Mouse (Mus musculus): ENCODE measurements around the gene Rtn4rl2.

Rtn4rl2 gene

DNA sequence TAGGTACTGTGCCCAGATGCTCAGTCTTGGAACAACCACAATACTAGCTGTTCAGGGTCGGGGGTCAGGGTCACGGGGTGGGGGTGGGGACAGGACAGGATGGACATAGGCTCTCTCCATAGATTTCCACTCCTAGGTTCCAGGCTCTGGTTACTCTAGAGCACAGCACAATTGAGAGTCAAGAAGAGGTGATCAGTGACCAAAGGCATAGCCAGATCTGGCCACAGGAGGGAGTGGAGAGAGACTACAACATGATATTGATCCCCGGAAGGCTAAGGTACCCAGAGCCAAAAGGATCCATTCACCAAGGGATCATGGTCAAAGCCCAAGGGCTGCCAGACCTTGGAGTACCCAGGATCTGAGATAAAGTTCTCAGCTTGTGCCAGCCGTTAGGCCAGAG lies 1.9 kb downstream of the Rtn4rl2 start:
- no peak for DNase-seq

DNA sequence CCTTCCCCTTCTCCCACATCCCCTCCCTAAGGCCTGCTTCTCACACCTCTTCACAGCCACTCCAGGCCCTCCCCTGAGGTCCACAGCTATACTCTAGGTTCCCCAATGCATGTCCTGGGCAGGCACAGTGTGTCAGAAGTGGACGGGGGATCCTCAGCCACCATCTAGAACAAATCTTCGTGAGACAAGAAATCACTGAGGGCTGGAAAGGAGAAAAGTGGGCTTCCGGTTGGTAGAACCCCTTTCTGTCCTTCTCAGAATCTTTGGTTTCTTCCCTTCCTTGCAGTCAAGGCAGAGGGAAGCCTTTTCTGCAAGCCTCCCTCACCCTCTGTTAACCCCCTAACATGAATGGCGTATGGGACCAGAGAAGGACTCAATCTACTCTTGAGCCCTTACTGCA lies 2.6 kb downstream of the Rtn4rl2 start:
- DNase-seq, result no peak

DNA sequence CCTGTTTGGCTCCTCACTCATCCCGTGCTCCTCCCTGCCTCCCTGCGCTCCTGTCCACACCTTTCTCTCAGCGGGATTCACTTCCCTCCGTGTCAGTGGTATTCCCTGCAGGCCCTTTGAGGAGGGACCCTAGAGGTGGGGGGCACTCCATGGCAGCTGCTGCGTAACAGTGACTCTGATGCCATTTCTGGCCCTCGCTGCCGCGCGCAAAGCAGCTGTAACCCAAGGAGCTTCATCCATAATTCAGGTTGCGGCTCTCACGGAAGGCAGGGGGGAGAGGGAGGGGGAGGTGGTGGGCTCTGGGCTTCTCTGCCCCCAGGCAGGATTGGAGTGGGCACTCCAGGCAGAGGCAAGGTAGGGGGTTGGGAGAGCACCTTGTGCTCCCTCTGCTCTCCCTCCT lies 3.0 kb downstream of the Rtn4rl2 start:
- DNase-seq, result no peak

DNA sequence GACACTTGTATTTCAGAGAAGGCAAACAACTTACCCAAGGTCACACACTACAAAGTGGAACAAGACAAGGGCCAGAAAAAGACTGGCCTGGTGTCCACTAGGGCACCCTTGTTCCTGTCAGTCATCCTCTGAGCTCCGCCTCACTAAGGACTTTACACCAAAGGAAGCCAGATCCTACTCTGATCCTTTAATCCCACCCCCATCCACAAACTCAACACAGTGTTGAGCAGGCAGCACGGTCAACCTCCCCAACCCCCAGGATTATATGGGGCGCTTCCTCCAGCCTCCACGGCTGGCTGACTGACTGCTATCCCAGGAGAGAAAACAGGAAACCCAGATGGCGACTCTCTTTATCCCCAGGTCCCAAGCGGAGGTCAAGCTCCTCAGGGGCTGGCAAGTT lies 3.4 kb downstream of the Rtn4rl2 start:
- no peak for DNase-seq

DNA sequence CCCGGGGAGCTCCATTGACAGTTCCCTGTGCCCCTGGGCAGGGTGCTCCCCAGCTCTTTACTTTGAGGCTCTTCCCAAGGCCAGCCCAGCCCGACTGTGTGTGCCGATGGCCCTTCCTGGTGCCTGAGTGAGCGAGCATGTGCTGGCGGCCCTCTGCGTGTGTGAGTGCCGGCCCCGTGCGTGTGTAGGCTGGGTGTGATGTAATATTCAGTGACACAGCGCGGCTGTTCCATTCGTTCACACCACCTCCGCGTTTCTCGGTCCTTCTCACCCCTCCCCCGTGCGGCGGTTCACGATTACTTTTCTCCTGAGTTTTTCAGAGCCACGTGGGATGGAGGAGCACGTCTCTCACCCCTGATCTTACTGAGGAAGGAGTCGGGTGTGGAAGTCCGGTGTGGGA lies 3.9 kb downstream of the Rtn4rl2 start:
- no peak for DNase-seq

DNA sequence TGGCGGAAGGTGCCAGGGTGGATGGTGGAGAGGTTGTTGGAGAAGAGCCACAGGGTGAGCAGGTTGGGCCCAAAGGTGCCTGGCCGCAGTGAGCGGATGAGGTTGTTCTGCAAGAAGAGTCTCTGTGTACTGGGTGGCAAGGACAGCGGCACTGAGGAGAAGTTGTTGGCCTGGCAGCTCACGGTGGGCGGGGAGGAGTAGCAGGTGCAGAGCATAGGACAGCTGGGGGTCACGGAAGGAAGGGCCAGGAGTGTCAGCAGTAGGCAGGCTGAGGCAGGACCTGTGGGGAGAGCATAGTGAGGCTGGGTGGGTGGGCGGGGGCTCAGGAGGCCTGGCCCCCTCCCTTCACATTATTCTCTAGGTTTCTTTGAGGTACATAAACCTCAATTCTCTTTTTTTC lies 5.9 kb downstream of the Rtn4rl2 start:
- no peak for DNase-seq

DNA sequence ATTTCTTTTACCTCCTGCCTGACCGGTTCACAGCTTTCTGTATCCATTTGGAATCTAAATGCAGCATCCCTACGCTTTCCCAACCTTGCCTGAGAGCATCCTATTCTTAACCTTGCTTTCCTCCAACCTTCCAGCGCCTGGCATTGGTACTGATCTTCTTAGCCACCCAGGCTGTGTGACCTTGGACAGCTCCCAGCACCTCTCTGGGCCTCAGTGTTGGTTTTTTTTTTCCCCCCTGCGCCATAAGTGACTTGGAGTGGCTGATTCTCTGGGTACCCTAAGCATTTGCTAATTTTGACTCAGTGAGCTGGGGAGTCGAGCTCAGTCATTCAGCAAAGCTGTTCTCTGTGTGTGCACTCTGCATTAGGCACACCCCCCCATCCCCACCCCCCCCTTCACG lies 10.7 kb downstream of the Rtn4rl2 start:
- DNase-seq, result no peak

DNA sequence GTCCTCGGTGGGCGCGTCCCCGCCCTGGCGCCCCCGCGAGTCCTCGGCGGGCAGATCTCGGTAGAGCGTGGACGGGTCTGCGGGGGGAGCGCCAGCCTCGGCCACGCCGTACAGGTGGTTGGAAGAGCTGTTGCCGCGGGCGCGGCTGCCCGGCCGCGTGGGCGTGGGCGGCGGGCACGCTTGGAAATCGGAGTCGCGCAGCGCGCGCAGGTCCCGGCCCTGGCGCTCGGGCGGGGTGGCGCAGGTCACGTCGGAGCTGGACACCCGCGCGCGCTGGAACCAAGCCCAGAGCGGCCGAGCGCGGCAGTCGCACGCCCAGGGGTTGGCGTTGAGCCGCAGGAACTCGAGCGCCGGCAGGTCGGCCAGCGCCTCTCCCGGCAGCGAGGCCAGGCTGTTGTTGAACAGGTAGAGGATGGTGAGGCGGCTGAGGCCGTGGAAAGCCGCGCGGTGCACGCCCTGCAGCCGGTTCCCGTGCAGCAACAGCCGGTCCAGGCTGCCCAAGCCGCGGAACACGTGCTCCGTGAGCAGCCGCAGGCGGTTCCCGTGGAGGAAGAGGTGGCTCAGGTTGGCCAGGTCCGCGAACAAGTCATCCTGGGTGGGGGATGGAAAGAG lies 14.3 kb downstream of the Rtn4rl2 start:
- DNase-seq, result peak; percentile 63

DNA sequence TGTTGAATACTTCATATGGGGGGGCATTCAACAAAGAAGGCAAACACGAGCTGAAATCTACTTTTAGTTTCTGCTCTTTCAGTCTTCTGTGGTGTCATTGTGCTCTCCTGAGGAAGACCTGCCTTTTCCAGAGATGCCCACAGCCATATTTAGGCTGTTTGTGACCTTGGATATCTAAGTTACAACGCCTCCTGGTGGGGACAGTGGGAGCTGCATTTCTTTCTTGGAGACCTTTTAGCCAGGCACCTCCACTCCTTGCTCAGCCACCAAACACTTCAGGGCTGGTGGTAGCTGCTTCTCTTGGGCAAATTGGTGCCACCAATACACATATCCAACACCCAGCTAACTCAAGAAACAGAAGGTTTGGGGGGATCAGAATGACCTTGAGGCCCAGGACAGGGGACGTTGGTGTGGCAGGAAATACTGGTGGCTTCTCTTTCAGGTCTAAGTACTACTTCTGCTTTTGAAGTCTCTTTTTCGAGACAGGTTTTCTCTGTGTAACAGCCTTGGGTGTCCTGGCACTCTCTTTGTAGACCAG lies 15.8 kb downstream of the Rtn4rl2 start:
- DNase-seq, result no peak

DNA sequence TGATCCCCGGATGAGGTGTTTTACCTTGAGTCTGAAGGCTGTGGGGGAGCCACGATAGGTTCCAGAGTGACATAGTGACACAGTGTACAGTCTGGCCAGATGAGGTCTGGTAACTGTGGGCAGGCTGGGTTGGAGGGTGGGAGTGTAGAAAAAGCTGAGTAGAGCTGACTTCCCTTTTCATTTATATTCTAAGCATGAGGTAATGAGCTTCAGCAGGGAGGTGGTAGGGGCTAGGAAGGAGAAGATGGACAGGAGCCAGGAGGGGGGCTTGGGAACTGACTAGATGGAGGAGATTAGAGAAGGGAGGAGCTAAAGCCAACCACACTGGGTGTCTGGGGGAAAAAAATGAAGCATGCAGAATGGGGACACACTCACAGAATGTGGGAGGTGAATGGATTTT lies 17.5 kb downstream of the Rtn4rl2 start:
- DNase-seq, result no peak

DNA sequence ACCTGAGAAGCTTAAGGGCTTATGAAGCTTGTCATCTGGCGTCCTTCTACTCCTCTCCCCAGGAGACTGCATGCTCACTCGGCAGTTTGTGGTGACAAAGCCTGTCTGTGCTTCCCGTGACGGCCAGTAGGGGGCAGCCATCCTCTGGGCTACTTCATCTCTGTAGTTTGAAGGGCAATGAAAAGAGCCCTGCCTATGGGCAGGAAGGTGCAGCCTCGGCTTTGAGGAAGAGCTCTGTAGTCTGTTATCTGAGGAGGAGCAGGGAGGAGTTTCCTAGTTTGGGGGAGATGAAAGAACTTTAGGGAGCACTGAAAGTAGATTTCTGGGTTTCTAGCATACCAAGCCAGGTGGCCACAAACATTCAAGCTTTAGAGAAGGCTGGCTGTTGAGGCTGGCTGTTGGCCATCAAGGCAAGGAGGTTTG lies 18.0 kb downstream of the Rtn4rl2 start:
- peak; percentile 42 for DNase-seq

DNA sequence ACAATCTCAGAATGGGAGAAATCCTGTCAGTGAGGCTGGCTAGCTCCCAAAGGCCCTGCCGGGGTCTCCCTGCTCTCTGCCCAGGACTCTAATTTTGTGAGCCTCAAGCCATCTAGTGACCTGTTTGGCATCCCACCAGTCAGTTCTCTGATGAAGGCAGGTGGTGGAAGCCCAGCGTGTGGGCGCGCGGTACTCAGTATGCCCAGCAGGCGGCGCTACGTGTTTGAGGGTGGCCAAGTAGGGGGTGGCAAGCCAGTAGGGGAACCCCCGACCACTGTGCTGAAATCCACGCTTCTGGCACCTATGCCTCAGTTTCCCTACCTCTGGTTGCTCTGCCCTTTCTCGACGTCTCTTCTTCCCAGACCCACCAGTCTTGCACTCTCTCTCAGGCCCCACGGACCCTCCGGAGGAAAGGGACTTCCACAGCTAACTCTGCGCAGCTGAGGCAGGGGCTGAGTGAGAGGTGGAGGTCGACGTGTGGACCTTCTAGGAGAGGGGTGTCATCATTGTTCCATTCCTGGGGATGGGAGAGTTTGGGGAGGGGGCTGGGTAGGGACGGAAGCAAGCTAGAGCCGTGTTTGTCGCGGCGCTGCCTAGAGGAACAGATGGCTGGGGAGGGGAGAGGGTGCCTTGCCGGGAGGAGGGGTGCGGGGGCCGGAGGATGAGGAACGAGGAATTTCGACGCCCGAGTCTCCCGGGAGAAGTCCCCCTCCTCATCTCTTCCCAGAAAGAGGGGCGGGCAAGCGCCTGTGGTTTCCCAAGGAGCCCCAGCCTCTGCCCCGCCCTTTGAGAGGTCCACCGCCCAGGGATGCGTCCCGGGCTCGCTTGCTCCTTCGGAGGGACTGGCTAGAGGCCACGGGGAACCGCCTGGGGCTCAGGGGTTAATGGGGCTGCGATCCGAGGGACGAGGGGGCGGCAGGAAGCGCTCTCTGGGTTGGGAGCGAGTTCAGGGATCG lies 20.6 kb downstream of the Rtn4rl2 start:
- DNase-seq, result no peak

DNA sequence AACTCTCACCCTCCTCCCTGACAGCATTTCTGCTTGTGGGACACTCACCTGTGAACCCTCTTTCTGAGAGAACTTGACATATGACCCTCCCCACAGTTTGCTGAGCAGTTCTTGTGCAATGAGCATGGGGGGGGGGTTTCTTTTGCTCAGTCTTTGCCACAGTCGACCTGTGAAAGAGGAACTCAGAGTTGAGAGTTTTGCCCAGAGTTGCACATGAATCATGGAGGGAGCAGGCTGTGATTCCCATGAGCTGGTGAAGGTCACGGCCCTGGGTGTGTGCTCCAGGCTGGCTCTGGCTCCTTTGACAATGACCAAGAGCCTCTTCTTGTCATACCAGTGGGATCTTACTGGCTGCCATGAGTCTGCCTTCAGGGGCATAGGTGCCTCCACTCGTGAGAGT lies 24.3 kb downstream of the Rtn4rl2 start:
- DNase-seq, result no peak

DNA sequence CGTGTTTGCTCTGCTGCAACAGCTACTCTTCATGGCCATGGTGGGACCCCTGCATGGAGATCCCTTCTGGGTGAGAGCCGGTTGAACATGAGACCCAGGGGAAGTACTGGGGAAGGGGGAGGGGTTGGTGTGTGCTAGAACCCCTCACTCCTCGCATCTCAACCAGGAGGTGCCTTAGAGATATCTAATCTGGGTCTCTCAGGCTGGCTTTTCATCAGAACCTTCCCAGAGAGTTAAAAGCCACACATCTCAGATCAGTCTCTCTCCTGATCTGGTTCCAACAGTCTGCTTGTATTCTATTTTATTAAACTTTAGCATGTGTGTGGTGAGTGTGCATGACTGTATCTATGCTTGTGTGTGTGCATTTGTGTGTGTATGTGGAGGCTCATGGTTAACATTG lies 25.1 kb downstream of the Rtn4rl2 start:
- DNase-seq, result no peak

DNA sequence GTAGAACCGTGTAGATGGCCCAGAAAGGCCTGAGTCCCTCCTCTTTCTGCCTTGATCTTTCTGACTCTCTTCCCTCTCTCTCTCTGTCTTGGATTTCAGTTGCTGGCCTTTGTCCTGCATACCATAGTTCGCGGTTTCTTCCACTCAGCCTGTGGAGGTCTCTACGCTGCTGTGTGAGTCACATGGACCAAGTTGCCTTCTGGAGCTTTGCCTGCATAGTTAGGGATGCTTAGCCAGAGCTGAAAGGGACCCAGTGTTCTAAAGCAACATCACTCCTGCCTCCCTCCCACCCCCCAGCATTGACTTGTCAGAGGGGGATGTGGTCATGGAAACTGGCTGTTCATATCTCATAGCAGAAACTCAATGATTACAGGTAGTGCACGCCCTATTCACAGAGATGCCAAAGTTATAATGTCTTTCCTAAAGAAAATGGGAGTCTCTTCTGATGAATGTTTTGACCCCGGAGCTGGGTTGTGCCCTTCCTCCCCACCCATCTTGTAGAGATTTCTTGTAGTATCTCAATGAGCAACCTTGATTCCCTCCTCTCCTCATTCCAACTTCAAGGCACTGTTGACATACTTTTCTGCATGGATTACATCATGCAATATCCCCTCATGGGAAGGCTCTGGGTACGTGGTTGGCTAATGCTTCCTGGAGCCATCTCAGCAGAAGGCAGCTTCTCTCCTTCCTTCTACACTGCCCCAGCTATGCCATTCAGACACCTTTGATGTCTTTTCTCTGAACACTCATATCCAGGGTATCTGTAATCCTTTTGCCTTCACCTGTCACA lies 26.3 kb downstream of the Rtn4rl2 start:
- DNase-seq, result no peak

DNA sequence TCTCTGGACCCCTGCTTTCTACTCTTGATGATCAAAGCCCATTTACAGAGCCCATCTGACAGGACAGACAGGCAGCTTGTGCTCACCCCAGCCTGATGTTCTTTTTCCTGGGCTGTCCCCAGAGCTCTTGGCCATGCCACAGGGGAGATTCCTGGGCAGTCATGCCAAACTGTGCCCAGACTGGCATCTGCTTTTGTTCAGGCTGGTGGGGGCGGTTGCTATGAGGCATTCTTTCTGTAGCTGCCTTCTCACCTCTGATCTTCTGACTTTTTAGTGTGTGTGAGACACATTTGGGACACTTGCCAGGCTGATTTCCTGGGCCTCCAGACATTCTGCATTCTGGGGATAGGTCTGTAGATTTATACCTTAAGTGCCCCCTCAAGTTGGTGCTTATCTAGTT lies 28.0 kb downstream of the Rtn4rl2 start:
- DNase-seq, result no peak

DNA sequence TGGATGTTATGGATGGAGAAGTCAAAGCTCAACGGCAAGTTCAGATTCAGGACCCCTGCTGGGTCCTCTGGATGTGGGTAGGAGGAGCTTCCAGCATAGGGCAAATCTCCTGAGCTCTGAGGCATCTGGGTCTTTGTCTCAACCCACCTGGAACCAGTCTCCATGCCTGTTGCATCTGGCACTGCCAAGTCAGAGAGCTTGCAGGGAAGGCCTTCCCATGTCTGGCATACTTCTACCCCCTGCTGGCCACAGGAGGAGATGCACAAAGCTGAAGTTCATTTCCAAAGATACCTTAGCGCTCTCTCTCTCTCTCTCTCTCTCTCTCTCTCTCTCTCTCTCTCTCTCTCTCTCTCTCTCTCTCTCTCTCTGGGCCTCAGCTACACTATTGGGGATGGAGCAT lies 30.8 kb downstream of the Rtn4rl2 start:
- DNase-seq, result peak; percentile 37

DNA sequence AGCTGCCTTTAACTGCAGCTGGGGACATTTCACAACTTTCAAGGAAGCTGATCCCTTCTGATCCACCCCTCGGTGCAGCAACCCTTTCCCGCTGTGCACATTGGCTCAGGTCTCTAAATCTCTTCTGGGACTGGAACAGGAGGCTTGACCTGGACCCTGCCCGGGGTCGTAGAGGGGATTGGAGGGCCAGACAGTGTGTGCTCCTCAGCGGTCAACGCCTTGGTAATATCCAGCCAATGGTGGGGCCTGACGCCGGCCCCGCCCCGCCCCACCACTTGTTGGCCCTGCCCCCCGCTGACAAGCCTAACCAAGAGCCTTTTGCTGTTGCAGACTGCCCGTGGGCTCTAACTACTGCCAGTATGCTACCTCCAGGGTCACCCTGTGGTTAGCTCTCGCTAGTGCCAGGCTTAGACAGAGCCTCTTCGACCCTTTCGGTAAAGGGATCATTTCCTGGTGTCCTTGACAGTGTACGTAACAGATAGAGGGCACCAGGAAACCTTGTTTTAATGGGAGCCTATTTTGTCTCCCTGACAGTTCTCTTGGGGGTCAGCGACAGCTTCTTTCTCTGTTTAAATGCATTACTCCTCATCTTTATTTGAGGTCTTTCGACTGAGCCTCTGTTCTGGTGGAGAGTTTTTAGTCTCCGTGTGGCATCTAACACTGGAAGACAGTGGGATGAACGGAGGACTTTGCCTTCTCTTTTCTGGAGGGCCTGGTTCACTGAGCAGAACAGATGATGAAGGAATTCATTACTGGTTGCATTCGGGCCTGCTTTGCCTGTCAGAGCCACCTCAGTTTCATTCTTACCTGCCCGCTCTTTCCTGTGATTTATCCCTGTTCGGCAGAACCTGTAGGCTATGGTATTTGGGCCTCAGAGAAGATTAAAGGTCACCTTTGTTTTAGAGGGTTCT lies 35.1 kb downstream of the Rtn4rl2 start:
- DNase-seq, result peak; percentile 84

DNA sequence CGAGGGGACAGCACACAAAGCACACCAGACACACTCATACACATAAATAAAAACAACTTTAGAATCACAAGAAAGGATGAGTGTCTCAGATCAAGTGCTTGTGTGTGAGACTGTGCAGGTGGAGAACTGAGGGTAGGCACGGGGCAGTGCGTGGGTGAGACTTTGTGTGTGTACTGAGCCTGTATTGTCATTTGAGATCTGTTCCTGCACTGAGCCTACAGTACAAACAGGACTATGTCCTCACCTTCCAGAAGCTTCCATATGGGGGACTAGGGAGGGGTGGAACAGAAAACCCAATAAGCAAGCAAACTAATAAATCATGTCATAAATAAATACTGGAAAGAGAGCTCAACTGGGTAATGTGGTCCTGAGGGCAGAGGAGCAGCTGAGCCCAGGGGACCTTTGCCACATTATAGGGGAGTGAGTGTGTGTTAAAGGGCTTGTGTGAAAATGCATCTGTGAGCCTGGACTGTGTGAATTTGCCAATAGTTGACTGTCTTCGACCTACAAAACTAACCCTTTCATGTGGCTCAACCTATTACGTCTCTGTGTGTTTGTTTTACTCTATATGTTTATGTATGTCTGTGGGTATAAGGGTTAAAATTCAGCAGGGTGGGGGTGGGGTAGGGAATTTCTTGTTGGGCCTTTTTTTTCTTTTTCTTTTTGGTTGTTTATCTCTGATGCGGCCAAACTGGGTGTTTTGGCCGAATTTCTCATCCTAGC lies 35.9 kb downstream of the Rtn4rl2 start:
- no peak for DNase-seq

DNA sequence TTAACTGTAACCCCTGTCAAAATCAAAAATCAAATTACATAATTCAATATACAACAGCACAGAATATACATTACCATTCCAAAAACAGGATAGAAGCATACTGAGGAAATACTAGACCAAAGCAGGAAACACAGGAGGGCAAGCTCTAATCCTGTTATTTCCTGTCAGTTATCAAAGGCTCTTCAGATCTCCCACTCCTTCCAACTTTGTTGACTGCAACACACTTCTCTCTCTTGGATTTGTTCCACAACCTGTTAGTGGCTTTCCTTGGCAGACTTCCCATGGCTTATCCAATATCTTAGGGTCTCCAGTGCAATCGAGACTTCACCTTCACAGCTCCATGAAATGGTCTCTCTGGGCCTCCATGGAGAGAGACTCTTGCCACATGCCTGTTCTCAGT lies 41.3 kb downstream of the Rtn4rl2 start:
- no peak for DNase-seq

DNA sequence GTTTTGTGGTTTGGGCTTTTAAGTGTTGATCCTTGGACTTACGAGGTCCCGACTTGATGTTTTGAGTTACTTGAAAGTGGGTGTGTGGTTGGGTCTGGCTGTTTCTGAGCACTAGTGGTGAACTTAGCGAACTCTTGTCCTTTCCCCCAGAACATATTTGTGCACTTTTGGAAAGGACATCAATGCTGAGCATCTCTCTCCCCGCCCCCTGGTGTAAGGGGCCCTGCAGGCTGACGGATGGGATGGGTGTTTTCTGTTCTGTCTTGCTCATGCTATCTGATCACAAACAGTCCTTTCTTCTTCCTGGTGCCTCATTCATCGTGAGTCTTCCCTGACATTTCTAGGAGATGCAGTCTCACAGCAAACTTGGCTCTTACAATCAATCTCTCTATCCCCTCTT lies 42.9 kb downstream of the Rtn4rl2 start:
- no peak for DNase-seq

DNA sequence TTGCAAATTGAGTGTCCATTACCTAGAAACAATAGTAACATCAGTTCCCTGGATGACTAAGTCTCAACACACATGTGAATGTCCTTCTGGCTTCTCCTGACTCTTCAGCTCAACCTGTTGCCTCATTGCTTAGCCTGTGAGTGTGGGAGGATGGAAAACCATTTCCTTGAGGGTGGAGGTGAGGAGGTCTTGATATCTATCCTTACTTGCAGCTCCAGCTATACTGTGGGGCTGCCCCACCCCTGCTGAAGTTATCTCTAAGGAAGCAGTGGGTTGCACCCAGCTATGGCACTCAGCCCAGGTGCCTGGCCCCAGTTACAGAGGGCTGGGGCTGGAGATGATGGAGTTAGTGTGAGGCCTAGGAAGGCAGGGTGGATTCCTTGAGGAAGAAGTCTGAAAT lies 44.6 kb downstream of the Rtn4rl2 start:
- no peak for DNase-seq
